Mouse (Mus musculus) heart, adult 9 months (tissue): Measurements from ENCODE around the gene Ubl7.
A peak's percentile ranks its signal among the peaks of the same experiment; 100 is the strongest.

Experiments
- DNase-seq, 2 experiments: peaks; one replicate each; pipeline ENCODE4 v3.0.0; 2022; ENCODE audit warnings: low spot score in 2 of 2

Gene Ubl7

DNA sequence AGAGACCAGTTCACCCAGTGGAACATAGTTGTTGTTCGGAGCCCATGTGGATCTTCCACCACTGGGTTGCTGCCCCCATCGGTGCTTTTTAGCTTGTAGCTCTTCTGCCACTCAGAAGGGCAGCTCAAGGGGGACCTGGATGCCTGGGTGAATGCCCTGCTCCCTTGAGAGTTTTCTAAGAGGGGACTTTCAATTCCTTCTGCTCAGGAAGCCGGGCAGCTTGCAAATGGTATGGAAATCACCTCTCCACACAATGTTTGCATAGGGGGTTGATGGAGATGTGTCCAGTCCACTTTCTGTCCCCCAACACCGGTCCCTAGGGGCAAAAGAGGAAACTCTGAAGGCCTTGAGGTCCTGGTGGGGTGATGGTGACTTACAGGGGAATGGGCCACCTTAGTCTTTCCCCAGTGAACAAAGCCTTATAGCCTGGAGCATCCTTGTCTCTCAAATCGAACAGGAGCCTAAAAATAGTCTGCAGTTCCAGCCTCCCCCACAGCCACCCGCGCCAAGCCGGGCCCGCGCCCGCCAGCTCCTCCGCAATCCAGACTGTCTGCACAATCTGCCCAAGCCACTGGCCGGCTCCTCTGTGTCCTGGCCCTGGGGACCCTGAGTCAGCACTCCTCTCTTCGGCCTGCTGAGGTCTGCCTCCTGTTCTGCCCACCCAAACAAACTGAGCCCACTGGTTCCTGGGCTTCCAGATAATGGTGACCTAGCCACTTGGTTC, 56.6 kb downstream of the Ubl7 start:
- peak; percentile 67 to 73 for DNase-seq

- no peak for DNase-seq
Observed at GRCm38 (mm10) chr9:57968166-57968771, 57.5 kb downstream of the Ubl7 start.

GRCm38 (mm10) chr9:57968783-57969542, 58.2 kb downstream of the Ubl7 start:
- no peak for DNase-seq

DNA sequence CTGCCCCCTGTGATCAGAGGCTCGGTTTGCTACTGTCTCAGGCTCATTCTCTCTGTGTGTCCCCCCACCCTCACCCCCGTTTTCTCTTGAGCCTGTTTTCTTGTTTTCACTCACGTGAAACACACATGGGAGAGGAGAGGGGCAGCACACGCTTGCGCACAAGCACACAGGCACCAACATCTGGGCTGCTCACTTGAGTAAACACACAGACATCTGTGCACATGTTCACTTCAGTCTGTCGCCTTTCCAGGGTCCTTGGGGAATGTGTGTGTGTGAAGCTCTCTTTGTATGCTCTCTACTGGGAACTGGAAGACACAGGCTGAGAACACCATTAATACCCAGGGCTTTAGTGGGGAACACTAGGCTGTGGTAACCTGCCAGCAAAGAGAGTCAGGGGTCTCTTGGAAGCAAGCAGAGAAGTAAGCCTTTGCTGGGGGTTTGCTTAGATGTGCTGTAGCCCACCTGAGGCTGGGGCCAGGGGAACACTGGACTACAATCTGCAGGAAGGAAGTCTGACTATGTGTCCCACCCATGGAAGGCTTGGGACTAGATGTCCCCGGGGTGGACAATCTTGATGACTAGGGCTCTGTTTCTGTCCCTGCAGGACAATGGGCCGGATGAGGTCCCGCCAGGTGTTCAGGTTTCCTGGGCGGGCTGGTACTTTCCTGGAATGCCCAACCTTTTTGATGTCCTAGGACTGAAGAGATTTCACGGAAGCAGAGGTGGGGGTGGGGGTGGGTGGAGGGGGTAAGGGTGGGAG, 59.1 kb downstream of the Ubl7 start:
- peak; percentile 75 to 87 for DNase-seq

DNA sequence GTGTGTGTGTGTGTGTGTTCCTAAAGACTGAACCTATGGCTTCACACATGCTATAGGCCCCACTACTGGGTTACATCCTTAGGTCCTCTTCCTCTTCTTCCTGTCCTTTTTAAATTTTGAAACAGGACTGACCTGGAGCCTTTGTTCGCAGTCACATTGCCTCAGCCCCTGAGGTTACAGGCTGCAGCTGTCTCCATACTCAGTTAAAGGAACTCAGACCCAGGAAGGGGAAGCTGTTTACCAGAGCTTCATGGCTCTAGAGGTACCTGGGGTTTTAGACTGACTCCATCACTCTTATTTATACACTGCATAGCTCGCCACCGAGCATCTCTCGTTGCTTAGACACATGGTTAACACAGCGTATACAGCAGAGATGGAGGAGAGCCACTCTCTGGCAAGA, 60.6 kb downstream of the Ubl7 start:
- DNase-seq, result no peak

DNA sequence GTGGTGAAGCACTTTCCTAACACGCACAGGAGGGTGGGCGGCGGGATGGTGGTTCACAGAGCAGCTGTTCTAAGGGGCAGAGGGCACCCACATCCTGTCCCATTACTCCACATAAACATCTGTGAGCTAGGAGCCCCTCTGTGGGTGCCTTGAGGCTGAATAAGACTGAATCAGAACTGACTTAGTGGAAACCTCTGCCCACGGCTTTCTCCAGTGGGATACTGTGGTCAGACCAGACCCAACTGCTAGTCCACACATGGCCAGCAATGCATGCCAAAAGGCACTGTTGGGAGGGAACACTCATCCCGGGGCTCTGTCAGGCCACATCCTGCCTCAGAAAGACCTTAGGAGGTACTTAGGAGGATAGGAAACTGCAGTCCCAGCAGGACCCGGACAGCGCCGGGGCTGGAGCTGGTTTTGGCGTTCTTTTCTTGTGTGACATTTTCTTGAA, 61.4 kb downstream of the Ubl7 start:
- DNase-seq, result peak; percentile 57 to 72

DNA sequence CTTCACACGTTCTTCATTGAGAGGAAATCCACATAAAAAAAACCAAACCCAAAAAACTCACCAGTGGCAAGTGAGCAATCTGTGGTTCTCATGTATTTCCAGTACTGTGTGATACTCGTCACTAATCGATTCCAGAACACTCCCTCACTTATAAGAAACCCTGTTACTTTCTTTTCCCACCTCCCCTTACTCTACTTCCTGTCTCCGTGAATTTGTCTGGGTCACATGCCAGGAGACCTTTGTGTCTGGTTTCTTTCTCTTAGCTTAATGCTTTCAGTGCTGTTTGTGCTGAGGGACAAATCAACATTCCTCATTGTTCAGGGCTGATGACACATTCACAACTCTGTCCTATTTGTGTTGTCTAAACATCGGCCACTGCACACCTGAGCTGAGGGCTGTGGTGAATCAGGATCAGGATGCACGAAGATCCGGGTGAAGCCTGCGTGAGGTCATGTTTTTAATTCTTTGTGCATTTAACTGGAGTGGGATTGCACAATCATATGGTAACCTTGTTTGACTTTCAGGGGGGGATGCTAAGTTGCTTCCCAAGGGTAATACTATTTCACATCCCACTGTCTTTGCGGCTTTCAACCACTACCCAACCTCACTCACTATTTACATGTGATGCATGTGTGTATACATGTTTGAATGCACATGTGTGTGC, 62.1 kb downstream of the Ubl7 start:
- DNase-seq, result no peak

DNA sequence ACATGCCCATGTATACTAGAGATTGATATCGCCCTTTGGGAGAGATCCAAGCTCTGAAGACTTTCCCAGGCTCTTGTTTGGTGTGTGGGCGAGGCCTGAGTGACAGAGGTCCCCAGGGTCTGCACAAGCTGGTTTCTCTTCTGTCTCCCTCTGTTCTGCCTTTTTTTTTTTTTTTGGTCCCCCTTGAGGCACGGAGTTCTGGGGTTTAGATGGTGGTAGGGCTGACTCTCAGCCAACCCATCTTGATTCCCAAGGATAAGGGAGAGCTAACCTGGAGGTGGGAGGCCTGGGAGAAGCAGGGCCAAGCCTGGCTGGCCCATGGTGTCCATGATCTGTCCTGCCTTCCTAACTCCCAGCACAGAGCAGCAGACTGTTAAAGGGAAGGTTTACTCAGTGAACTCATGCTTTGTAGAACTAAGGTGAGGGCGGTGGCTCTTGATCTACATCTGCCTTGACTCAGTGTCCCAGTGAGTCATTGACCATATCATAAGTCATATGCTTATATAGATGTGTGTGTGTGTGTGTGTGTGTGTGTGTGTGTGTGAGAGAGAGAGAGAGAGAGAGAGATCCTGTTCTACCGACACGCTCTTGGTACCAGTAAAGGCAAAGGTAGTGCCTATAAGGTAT, 62.8 kb downstream of the Ubl7 start:
- peak in 1 of 2 experiments; percentile 37 for DNase-seq

GRCm38 (mm10) chr9:57974221-57974620, 63.4 kb downstream of the Ubl7 start:
- DNase-seq, result no peak

GRCm38 (mm10) chr9:57975200-57975821, 64.5 kb downstream of the Ubl7 start:
- no peak for DNase-seq

DNA sequence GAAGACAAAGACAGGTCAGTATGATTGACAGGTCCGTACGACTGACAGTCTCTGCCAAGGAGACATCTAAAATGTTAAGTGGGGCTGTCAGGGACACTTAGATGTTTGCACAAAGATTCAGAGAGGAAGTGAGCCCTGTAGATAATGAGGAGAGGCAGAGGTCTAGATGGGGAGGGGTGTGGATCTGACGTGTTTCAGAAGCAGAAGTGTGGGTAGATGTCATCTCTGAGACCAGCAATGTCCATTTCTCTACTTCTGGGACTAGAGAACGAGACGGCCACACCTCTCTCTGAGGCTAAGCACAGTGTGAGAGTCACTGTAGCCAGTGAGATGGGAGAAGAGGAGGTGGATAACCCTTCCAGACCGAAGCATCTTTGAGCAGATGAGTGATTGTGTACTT, 67.2 kb downstream of the Ubl7 start:
- DNase-seq, result no peak

DNA sequence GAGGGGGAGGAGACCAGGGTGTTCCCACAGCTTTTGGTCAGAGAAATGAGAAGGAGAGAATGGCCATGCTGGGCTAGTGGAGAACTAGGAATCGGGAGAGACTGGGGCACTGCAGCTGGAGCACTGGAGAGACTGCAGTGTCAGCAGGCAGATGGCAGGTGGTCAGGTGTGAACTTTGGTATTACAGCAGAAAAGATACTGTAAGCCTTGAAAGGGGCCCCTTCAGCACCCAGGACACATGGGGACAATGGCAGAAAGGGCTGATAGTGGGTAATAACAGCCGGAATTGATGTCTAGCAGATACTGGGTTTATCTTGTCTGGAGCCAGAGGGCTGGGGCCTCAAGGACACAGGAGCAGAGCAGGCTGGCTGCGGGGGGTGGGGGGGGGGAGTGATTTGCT, 68.1 kb downstream of the Ubl7 start:
- DNase-seq, result no peak
